Mouse (Mus musculus): ENCODE data around the gene Rbm19. TPM values are rescaled to one million over a fixed set of nuclear protein-coding genes. Genes with fewer than 3 reads are reported as not detected.

Rbm19 gene
- total and polyA plus RNA-seq, 3 experiments, result 66.3 to 74.3 TPM; not detected in 1

DNA sequence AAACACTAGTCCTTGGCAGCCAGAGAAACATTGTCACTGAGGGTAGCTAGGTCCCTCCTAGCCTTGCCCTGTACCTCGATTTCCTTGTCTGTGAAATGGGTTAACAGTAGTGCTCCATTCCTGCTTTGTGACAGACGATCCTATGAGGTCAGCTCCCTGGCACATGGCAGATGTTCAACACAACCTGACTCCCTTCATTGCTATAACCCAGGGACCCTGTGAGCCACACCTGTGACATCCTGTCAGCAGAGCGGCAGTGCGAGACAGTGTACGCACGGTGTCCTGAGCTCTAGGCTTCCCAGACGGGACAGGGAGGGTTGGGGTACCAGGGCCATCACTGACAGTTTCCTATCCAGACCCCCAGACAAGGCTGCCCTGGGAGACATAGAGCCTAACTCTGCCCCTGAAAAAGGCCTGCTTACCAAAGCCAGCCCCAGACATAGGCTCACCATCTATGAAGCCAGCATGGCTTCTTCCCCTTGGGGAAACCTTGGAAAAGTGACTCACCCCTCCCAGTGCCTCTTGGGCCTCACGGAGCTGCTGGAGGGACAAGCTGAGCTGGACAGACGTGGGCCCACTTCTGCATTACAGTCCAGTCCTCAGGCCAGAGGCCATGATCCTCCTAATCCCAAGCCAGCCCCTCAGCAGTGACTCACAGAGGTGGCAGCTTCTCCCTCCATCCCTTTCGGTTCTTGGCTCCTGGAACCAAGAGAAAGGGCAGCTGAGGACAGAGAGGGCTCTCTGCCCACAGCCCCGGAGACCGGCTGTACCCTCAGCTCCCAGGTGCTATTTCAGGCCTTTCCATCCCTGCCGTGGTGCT lies 60.2 kb downstream of the Rbm19 start:
- no peak for DNase-seq (ENCODE audit: low read depth, low spot score)
- H3K27me3 ChIP-seq (ENCODE audit: control insufficient read depth in 1 of 2, insufficient read depth in 2 of 2, low read length in 2 of 2), result no peaks in the 10 kb centered on the region
- H3K9ac ChIP-seq (ENCODE audit: control insufficient read depth, low read depth, low read length, poor library complexity, severe bottlenecking), result no peak overlapping the region
- peaks cover 0 to 5% of the 10 kb centered on the region in 2 experiments; a peak in 3 of 4 replicates for H3K36me3 ChIP-seq (ENCODE audit: control insufficient read depth in 1 of 2, insufficient read depth in 2 of 2, low read length in 2 of 2)
- H3K9me3 ChIP-seq (replicated peaks; ENCODE audit: insufficient read depth, low read length), result no peaks in the 10 kb centered on the region
- H3K4me3 ChIP-seq (ENCODE audit: control insufficient read depth in 1 of 2, insufficient read depth in 1 of 2, low read depth in 2 of 2, low read length in 2 of 2), result no peak overlapping the region
- no peaks in the 10 kb centered on the region for H3K79me2 ChIP-seq (ENCODE audit: control insufficient read depth, insufficient read depth, low read length, poor library complexity)
- TF ChIP-seq SIN3A (IDR thresholded peaks at IDR 0.05; ENCODE audit: low read length), result no peak
- no peak for TF ChIP-seq POLR2AphosphoS5 (IDR thresholded peaks at IDR 0.05; ENCODE audit: borderline replicate concordance, low read depth, low read length)
- TF ChIP-seq TAL1 (IDR thresholded peaks at IDR 0.05; ENCODE audit: low read length), result no peak
- TF ChIP-seq TBP (IDR thresholded peaks at IDR 0.05; ENCODE audit: low read depth, low read length), result no peak
- no peak for TF ChIP-seq POLR2A (IDR thresholded peaks at IDR 0.05; ENCODE audit: control insufficient read depth in 1 of 2, insufficient read depth in 1 of 2, low read depth in 1 of 2, low read length in 2 of 2, poor library complexity in 1 of 2)
- H3K27ac ChIP-seq (ENCODE audit: control insufficient read depth, low read depth, low read length), result no peak overlapping the region
- peaks cover 0 to 11% of the 10 kb centered on the region in 2 experiments; a peak in 3 of 4 replicates for H3K4me1 ChIP-seq (ENCODE audit: control insufficient read depth in 1 of 2, insufficient read depth in 2 of 2, low read length in 2 of 2)

DNA sequence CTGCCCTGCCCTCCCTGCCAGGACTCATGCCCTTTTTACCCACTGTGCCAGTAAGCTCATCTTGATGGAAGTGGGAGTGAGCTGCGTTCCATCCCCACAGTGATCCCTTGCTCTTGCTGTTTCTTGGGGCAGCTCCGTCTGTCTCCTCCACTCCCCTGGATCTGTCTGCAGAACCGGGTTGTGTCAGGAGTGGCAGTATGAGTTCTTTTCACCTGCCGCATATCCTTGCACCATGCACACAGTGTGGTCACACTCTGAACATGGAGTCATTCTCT lies 60.7 kb downstream of the Rbm19 start:
- Histone ChIP-seq H3K36me3 (ENCODE audit: control insufficient read depth in 1 of 2, insufficient read depth in 2 of 2, low read length in 2 of 2) (peaks cover 0 to 5% of the 10 kb centered on the region in 2 experiments; a peak in 3 of 4 replicates), H3K4me1 (ENCODE audit: control insufficient read depth in 1 of 2, insufficient read depth in 2 of 2, low read length in 2 of 2) (peaks cover 0 to 7% of the 10 kb centered on the region in 2 experiments; a peak in 3 of 4 replicates), H3K9ac (ENCODE audit: control insufficient read depth, low read depth, low read length, poor library complexity, severe bottlenecking) (no peak overlapping the region), H3K79me2 (ENCODE audit: control insufficient read depth, insufficient read depth, low read length, poor library complexity) (no peaks in the 10 kb centered on the region), H3K9me3 (replicated peaks; ENCODE audit: insufficient read depth, low read length) (no peaks in the 10 kb centered on the region), H3K27ac (ENCODE audit: control insufficient read depth, low read depth, low read length) (no peak overlapping the region), H3K4me3 (ENCODE audit: control insufficient read depth in 1 of 2, insufficient read depth in 1 of 2, low read depth in 2 of 2, low read length in 2 of 2) (no peak overlapping the region), H3K27me3 (ENCODE audit: control insufficient read depth in 1 of 2, insufficient read depth in 2 of 2, low read length in 2 of 2) (no peaks in the 10 kb centered on the region)
- no peak for DNase-seq (ENCODE audit: low read depth, low spot score)
- TF ChIP-seq ZKSCAN1 (IDR thresholded peaks at IDR 0.05; ENCODE audit: low read depth, low read length) (no peak), POLR2A (IDR thresholded peaks at IDR 0.05; ENCODE audit: control insufficient read depth in 1 of 2, insufficient read depth in 1 of 2, low read depth in 1 of 2, low read length in 2 of 2, poor library complexity in 1 of 2) (no peak), RAD21 (IDR thresholded peaks at IDR 0.05; ENCODE audit: low read depth, low read length) (no peak), GATA1 (IDR thresholded peaks at IDR 0.05; ENCODE audit: low read depth, low read length) (no peak)

DNA sequence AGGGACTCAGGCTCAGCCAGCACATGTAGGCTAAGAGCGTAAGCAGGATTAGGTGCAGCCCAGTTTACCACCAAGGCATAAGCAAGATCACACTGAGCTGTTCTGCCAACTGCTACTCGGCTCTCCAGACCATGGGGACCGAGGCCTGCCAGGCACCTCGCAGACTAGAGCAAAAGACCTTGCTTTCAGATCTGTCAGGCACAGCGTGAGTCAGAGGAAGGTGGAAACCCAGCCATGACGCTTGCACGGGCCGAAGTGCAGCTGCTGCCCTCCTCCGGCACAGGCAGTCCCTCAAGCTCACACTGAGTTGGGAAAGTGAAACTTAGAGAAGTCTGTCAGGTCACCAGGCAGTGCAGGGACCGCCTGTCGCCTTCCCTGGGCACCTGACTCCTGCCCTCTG lies 63.8 kb downstream of the Rbm19 start:
- DNase-seq (ENCODE audit: low read depth, low spot score), result no peak
- no peaks in the 10 kb centered on the region for H3K79me2 ChIP-seq (ENCODE audit: control insufficient read depth, insufficient read depth, low read length, poor library complexity)
- no peak overlapping the region for H3K27ac ChIP-seq (ENCODE audit: control insufficient read depth, low read depth, low read length)
- no peaks in the 10 kb centered on the region for H3K9me3 ChIP-seq (replicated peaks; ENCODE audit: insufficient read depth, low read length)
- no peak overlapping the region for H3K4me3 ChIP-seq (ENCODE audit: control insufficient read depth in 1 of 2, insufficient read depth in 1 of 2, low read depth in 2 of 2, low read length in 2 of 2)
- no peaks in the 10 kb centered on the region; a peak in 1 of 4 replicates for H3K36me3 ChIP-seq (ENCODE audit: control insufficient read depth in 1 of 2, insufficient read depth in 2 of 2, low read length in 2 of 2)
- no peak for TF ChIP-seq KAT2A (conservative IDR thresholded peaks at IDR 0.05; ENCODE audit: low read depth, low read length)
- no peak for TF ChIP-seq GATA1 (IDR thresholded peaks at IDR 0.05; ENCODE audit: low read depth, low read length)
- no peak for TF ChIP-seq EP300 (IDR thresholded peaks at IDR 0.05; ENCODE audit: low read depth in 1 of 2, low read length in 2 of 2)
- no peak for TF ChIP-seq UBTF (IDR thresholded peaks at IDR 0.05; ENCODE audit: borderline replicate concordance, insufficient read depth, low read depth, low read length)
- no peak for TF ChIP-seq MAX (IDR thresholded peaks at IDR 0.05; ENCODE audit: low read length)
- no peak for TF ChIP-seq MYB (IDR thresholded peaks at IDR 0.05; ENCODE audit: low read depth, low read length)
- no peak for TF ChIP-seq TBP (IDR thresholded peaks at IDR 0.05; ENCODE audit: low read depth, low read length)
- no peak for TF ChIP-seq HCFC1 (IDR thresholded peaks at IDR 0.05; ENCODE audit: low read depth, low read length)
- no peak for TF ChIP-seq ETS1 (IDR thresholded peaks at IDR 0.05; ENCODE audit: low read depth, low read length)
- TF ChIP-seq ELF1 (IDR thresholded peaks at IDR 0.05; ENCODE audit: low read depth, low read length), result no peak
- TF ChIP-seq SIN3A (IDR thresholded peaks at IDR 0.05; ENCODE audit: low read length), result no peak
- no peak for TF ChIP-seq MYC (IDR thresholded peaks at IDR 0.05; ENCODE audit: low read depth, low read length)
- no peak for TF ChIP-seq CTCF (IDR thresholded peaks at IDR 0.05 in 2 of 3, conservative IDR thresholded peaks at IDR 0.05 in 1 of 3; ENCODE audit: control insufficient read depth in 1 of 3, insufficient read depth in 1 of 3, low read depth in 2 of 3, low read length in 3 of 3, poor library complexity in 1 of 3, severe bottlenecking in 1 of 3)
- no peak for TF ChIP-seq ZMIZ1 (IDR thresholded peaks at IDR 0.05; ENCODE audit: low read depth, low read length)
- TF ChIP-seq E2F4 (IDR thresholded peaks at IDR 0.05; ENCODE audit: borderline replicate concordance, low read depth, low read length), result no peak
- TF ChIP-seq TCF12 (IDR thresholded peaks at IDR 0.05; ENCODE audit: low read depth, low read length), result no peak
- no peak for TF ChIP-seq JUND (IDR thresholded peaks at IDR 0.05; ENCODE audit: low read depth, low read length)
- no peak for TF ChIP-seq USF2 (IDR thresholded peaks at IDR 0.05; ENCODE audit: borderline replicate concordance in 1 of 2, insufficient read depth in 1 of 2, low read depth in 1 of 2, low read length in 2 of 2)
- no peak for TF ChIP-seq RCOR1 (IDR thresholded peaks at IDR 0.05; ENCODE audit: low read depth, low read length)
- TF ChIP-seq POLR2A (IDR thresholded peaks at IDR 0.05; ENCODE audit: control insufficient read depth in 1 of 2, insufficient read depth in 1 of 2, low read depth in 1 of 2, low read length in 2 of 2, poor library complexity in 1 of 2), result no peak
- no peak overlapping the region for H3K9ac ChIP-seq (ENCODE audit: control insufficient read depth, low read depth, low read length, poor library complexity, severe bottlenecking)
- H3K4me1 ChIP-seq (ENCODE audit: control insufficient read depth in 1 of 2, insufficient read depth in 2 of 2, low read length in 2 of 2), result no peaks in the 10 kb centered on the region
- H3K27me3 ChIP-seq (ENCODE audit: control insufficient read depth in 1 of 2, insufficient read depth in 2 of 2, low read length in 2 of 2), result no peaks in the 10 kb centered on the region
